Mouse (Mus musculus) fibroblast of lung, adult 2 months (primary cell): ENCODE results near the gene Kcnv2.

Experiments used
- DNase-seq: peaks from one replicate; pipeline ENCODE4 v3.0.0-alpha.2; 2011; ENCODE audit warnings: low read depth

Kcnv2 gene

DNA sequence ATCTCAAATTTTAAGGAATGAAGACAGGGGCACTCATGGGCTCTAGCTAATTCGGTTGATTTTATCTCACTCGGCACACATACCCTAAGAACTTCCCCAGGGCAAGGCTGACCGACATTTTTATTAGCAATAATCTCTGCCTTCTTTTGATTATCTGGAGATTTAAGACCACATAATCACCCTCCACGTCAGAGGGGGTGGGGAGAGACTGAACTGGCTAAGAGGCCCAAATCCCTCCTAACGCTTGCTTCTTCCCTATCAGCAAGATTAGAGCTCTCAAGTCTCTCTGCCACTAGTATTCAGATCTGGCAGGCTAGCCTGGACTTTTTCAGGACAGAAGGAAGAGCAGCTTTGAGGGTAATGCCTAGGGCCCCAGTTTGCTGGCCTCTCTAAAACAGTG lies at the start of gene Kcnv2:
Gene Kcnv2 (plus strand): TSS at position 308 of the 400 bp plus-strand sequence.
- DNase-seq: no peak

DNA sequence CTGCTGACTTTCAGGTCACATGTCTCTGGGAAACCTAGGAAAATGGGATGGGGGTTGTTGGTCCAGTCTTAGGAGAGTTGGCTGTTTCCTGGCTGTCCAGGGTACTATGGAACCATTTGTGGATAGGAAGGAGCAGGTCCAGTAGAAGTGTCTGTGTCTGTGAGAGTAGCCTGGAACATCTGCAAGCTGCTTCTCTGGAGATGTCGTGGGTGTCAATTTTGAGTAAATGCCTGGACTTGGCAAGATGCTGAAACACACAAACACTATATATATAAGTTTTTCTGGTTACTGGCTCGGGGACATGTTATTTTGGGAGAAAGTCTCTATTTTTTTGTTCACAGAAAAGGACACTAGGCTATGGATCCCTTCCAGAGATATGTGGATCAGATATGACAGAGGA lies 49.0 kb upstream of the Kcnv2 start:
- DNase-seq: no peak

DNA sequence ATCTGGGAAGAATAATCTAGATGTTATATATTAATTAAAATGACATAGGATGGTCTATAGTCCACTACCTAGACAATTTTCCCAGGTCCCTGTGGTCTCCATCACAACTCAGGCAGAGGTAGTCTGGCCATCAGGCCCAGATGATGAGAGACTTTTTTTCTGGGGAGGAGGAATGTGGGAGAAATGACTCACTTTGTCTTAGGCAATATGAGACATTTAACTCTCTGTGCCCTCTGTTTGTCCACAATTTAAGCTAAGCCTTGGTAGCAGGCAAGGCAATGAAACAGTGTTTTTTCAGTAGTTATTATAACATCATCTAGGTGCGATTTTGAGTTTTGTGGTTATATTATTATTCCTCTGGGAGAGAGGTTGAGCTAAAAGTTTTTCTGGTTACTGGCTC lies 48.0 kb upstream of the Kcnv2 start:
- DNase-seq: peak; percentile 19

DNA sequence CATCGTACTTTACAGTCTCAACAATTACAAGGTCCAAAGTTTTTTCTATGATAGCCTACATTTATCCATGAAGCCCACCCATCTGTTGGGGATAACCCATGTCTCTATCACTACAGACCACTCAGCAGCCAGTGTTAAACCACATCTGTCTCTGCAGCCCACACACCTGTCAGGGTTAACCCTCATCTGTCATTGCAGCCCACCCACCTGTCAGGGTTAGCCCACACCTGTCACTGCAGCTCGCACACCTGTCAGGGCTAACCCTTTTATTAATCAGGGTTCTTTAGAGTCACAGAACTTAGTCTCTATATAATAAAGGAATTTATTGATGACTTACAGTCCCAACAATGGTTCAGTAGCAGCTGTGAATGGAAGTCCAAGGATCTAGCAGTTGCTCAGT lies 43.2 kb upstream of the Kcnv2 start:
- DNase-seq: no peak

DNA sequence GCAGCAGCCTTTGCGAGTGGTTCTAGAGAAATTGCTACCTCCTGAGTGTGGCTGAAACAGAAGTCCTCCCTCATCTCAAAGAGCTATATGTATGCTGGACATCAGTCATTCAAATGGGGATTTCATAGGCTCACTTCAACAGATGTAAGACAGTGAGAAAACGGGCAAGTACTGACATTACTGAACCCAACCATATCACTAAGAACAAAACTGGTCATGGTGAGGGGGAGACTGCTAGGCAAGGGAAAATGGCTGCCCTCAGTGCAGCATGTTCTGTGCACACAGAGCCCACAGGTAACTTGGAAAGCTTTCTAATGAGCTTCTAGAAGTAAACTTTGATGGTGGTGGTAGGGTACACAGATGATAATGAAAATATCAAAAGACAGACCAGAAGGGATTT lies 12.3 kb upstream of the Kcnv2 start:
- DNase-seq: no peak

DNA sequence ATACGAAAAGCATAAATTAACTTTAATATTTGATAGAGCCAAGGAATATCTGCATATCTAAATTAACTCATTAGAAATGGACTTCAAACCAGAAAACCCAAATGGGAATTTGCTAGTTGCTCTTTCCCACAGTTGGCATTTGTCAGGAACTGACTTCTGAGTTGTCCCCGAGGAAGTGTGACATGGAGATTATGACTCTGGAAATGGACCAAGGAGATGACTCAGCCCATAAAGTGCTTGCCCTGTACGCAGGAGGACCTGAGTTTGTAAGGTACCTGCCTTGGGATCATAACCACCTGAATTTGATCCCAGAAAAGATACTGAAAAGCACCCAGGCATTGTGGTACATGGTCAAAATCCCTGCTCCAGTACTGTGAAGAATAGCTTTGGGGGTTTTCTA lies 11.1 kb upstream of the Kcnv2 start:
- DNase-seq: no peak

DNA sequence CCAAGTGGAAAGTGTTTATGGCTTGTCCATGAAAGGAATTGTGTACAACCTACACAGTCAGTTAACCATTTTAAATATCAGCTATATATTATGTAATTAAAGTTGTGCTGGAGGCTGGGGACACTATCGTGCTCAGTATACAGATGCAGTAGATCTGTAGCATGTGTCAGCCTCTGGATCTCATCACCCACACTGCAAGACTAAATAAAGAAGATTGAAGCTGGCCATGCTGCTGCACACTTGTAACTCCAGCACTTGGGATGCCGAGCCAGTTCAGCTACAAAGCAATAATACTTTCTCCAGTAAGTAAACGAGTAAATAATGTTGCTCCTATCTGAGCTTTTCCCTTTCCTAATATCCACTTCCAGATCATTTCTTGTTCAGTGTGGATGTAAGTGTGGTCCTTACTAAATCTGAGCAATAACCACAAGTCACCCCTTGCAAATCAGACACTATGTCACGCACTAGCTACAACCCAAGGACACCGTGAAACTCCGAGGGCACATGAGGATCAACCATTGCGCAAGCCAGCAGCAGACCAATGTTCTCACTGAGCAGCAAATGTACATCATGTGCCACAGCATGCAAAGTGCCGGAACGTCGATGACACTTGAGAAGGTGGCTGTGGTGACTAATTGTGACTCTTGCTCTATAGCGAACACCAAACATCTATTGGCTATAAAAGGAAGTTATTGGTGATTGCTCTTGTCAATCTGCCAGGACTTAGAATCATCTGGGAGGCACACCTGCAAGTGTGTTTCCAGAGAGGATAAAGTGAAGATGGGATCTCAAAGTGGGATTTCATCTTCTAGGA lies 9.9 kb upstream of the Kcnv2 start:
- no peak for DNase-seq

DNA sequence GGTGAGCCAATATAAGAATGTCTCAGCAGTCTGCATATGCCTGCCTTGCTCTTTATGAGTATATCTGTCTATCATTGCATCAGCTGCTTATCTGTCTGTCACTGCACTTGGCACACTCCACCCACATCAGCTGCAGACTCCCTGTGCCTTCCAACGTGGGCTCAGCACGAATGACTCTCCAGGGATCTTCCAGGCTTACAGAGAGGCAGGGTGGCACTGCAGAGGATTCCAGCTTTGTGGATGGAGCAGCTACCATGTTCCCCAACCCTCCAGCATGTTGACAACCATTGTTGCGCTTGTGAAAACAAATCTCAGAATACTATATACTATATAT lies 9.3 kb upstream of the Kcnv2 start:
- no peak for DNase-seq

DNA sequence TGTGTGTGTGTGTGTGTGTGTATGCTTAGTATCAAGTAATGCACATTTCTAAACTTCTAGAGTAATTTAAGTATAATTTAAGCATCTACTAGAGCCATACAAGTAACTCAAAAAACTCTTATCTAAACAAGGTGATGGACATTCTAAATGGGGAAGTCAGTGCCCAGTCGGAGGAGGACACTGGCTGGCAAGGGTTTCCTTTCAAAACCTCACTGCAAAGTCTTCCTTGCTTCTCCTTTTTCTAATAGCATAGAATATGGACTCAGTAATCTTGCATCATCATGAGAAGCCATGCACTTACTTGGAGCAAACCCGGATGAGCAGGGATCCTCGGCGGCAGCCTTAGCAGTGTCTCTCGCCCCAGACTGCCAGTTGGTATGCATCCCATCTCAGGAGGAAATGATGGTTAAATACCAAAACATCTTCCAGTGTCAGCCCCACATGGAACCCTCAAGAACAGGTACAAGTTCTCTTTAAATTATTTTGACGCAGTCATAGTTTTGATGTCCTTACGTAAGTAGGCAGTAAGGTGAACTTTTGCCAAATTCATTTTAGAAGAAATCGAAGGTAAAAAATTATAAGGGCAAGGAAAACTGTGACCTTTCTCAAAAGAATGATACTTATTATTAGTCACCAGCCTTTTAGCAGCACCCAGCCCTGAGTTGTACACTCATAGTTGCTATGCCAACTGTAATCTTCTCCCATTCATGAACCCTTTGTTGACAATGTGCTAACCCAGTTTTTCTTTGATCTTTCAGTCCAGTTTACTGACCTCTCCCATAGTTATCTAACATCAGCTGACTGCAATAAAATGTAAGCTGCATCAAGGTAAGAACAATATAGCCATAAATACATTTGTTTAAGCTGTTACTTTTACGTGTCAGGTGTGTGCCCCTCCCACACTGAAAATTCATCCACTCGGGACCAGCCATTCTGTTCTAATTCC lies 5.8 kb upstream of the Kcnv2 start:
- DNase-seq: no peak

DNA sequence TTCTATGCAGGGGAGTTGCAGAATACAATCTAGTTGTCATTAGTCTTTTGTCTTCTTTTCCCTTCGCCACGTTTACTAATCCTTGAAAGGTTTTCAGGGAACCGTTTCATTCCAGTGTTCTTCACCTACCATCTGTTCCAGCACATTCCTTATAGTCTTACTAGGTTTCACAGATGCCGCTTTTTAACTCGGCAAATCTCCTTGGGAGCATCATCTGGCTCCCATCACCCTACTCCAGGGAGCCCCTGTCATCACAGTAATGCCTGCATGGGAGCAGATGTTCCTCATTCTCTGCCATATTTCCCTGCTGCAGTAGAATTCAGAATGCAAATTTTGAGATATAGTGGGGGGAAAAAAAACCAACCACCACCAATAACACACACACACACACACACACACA lies 5.1 kb upstream of the Kcnv2 start:
- DNase-seq: no peak

DNA sequence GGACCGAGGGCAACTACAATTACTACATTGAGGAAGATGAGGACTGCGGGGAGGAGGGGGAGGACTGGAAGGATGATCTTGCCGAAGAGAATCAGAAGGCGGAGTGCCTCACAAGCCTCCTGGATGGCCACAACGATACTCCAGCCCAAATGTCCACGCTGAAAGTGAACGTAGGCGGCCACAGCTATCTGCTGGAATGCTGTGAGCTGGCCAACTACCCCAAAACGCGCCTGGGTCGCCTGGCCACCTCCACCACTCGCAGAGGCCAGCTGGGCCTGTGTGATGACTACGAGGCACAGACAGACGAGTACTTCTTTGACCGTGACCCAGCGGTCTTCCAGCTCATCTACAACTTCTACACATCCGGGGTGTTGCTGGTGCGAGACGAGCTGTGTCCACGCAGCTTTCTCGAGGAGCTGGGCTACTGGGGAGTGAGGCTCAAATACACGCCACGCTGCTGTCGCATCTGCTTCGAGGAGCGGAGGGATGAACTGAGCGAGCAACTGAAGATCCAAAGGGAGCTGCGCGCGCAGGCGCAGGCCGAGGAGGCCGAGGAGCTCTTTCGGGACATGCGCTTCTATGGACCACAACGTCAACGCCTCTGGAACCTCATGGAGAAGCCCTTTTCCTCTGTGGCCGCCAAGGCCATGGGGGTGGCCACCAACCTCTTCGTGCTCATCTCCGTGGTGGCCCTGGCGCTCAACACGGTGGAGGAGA lies 681 bp downstream of the Kcnv2 start:
- DNase-seq: no peak

DNA sequence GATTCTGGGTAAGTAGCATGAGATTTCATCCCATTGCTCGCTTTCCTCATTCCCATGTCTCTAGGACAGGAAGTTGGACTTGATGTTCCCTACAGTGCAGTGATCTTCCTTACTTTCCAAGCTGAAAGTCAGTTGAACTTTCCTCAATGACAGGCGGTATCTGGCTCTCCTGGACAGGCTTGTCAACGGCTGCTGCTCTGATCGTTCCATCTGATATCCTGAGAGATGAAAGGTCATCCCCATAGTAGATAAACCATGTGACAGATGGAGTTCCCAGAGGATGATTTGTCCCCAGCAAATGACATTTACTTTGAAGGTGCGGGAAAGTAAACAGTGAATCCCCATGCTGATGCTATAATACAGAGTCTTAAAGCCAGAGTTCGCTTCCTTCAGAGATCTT lies 3.2 kb downstream of the Kcnv2 start:
- DNase-seq: no peak

DNA sequence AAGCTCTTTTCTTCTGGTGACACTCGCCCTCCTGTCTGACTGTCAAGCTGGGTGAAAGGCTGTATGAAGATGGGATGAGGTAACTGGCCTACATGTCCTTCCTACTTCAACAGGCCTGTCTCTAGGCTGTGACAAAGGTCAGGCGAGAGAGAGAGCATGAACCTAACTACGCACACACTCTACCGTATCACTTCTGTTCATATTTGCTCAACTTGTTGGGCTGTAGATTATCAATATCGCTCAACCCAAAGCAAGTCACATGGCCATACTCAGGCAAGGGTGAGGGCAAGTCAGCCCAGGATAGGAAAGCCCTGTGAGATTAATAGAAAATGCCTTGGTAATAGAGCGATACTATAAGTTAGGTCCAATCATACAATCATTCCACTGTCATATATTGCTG lies 5.2 kb downstream of the Kcnv2 start:
- DNase-seq: no peak

DNA sequence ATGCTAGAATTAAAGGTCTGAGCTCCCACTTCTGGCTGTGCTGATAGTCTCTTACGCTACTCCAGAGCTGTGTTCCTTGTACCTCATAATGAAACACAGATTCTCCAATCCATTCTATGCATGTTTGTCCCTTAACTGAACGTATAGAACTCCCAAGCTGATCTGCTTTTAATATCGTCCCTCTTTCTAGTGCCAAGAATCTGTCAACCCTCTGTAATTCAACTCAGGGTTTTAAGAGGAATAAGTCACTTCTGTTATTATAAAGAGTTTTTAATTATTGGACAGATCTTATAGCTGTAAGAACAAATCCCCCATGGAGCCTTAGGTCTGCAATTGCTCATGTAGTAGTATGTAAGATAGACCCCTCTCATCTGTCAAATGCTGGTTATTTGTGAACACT lies 5.8 kb downstream of the Kcnv2 start:
- DNase-seq: no peak

DNA sequence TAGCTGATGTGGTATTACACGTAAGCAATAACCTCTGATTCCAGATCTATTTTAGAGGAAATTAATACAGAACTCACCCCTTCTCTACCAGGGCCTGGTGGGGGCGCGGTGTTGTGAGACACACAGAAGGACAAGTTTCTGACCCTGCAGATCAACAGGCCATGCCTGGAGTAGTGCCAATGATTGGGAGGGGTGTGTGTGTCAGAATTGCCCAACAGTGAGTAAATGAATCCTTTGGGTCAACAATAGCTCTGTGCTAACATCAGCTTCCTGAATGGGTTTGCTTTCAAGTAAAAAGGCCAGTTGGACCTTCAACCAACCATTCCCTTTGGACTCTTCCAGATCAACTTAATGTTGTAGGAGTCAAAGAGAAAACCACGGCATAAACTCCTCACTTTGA lies 6.3 kb downstream of the Kcnv2 start:
- DNase-seq: no peak

DNA sequence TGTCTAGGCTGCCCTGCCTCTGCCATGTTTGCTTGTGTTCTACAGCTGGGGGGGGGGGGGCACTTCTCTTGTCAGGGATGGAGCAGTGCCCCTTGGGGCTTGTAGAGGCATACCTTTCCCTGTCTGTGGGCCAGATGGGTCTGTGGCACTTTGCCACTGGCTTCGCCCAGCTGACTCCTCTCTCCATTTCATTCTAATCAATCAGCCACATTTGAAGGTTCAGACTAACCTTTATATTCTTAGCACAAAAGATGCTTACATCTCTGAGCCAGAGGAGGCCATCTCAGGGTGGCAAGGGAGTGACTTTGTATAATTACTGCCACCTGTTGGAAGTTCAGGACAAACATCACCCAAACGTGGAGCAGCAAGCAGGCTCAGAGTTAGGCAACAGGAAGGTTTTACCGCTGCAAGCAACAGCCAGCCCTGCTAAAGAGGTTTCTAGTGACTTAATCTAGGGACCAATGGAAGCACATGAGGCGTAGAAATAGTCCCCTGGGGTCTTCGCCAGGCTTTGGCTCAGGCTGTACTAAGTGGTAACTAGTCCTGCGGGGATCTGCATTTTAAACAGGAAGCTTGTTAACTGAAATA lies 9.9 kb downstream of the Kcnv2 start:
- DNase-seq: no peak

DNA sequence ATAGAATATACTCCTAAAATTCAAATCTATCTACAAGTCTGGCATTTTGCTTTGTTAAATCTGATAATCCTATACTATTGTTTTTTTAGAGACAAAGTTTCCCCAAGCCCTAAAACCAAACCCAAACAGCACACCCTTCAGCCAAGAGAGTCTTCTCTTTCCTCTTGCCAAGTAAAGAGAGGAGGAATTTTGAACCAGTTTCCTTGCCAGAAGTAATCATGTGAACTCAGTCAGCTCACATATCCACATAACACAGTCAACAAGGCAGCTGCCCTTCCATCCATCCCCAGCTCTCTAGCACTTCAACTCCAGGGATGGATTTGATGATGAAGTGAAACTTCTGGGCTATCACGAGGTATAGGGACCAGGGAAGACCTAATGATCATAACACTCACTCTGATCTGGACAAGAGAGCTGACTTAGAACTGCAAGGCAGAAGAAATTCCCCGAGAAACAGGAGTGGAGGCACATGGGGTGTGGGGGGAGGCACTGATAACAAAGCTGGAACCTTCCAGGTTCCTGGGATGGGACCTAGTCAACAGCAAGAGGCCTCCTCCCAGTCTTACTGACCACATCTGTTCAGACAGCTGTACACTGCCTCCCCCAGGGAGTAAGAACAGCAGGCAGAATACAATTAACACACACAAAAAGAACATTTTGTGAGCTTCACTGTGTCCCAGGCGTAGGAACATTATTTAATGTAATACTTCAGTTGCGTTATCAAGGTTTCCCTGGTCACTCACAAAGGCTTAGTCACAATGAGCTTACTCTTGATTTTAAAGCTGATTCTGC lies 13.9 kb downstream of the Kcnv2 start:
- DNase-seq: no peak

DNA sequence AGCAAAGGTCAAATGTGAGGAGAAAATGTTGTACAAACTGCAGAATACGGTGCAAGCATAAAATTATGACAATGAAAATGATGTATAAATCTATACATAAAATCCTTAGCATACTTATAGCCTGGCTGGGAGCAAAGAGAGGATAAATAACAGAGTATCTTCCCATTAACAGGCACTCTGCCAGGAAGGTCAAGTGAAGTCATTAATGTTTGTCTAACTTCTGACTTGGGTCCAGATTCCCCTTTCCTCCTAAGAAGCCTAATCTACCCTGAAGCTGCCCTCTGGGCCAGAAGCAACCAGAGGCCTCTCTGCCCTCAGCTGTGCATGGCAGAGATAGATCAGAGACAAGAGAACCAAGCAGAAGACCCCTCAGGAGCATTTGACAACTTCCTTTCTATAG lies 24.1 kb downstream of the Kcnv2 start:
- no peak for DNase-seq

DNA sequence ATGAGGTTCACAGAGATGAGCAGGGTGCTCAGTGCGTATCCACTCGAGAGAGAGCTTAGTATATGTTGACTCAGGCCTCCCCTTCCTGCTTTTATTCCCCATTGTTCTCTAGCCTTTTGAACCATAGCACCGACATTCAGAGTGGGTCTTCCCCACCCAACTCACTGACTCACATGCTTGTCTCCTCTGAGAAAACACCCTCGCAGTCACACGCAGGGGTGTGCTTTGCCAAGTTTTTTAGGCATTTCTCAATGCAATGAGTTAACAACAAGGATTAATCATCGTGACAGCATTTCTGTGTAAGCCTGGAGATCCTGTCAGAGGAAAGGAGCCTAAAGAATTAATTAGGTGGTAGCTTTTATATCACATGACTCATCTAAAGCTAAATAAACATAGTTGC lies 29.3 kb downstream of the Kcnv2 start:
- peak; percentile 84 for DNase-seq

DNA sequence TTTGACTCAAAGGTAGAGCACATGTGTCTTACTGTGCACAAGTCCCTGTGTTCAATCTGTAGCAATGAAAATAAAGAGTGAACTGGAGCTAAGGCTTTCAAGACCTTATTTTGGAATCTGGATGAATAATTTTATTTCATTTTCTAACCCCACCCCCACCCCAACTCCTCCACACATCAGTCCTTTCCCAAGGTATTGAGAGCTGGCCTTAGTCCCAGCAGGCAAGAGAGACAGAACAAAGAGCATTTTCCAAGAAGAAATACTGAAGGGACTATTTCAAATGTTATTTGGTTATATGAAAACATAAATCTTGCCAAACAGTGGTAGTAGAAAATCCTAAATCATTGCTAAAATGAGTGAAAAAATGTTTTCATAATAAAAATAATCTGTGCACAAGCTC lies 38.0 kb downstream of the Kcnv2 start:
- DNase-seq: peak; percentile 67

DNA sequence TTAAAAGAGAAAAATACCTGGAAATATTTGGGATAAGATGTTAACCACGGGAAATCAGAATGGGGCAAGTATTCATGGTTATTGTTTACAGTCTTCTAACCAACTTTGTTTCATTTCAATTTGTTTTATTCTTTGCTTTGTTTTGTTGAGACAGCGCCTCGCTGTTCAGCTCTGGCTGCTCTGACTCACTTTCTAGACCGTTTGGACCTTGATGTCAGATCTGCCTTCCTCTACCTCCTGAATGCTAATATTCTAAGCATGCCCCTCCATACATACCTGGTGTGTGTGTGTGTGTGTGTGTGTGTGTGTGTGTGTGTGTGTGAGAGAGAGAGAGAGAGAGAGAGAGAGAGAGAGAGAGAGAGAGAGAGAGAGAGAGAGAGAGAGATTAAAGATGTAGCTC lies 41.5 kb downstream of the Kcnv2 start:
- no peak for DNase-seq

DNA sequence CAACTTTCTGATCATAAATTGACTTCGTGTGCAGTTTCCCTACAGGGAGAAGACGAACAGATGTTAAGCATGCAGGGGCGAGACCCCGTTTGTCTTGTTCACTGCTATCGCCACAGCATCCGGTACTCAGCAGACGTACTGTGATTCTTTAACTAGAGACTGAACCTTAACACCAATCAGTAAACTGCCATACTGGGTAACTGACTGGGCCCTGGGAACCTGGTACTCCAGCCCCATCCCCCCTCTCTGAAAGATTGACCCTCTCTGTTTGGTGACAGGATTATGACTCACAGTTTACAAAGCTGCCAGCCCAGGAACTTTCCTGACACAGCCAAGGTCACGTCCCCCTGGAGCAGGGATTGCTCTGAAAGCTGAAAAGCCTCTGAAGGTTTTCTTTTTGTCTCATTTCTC lies 42.1 kb downstream of the Kcnv2 start:
- peak; percentile 54 for DNase-seq
